Mouse (Mus musculus): ENCODE data around the gene Snx32. TPM values are rescaled to one million over a fixed set of nuclear protein-coding genes. Genes with fewer than 3 reads are reported as not detected.
A peak's percentile ranks its signal among the peaks of the same experiment; 100 is the strongest.
"Not testable (repeated sequence)": the region's sequence is repeated elsewhere in the genome, so short reads cannot be mapped to it uniquely, and the experiment has no call there.

Gene Snx32
- polyA plus RNA-seq, 1 experiment from 2014 or later = 13.5 TPM

DNA sequence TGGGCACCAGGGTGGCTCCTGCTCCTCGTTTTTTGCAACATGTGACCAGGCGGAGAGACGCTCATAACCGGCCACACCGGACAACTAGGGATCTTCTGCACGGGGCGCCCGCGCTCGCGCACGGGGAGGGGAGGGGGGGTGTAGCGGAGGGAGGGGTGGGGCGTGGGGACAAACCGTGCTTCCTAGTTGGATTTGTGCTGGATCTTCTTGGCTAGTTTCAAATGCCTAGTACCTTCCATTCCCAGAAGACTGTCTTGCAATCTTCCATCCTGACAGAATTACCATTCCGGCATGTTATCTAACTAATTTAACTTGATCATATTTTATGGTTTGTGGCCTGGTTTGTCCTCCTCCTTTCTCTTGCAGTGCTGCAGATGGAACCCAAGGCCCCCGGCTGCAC, 6.7 kb downstream of the Snx32 start, which contains the start of gene 1700020D05Rik:
Gene 1700020D05Rik (minus strand): TSS at position 101 of the 400 bp plus-strand sequence.
- WGBS = 54% methylated on average over 17 of the region's 17 CpGs
- Histone ChIP-seq H3K27me3 (replicated peaks) (no peaks in the 10 kb centered on the region), H3K9me3 (peaks cover 4% of the 10 kb centered on the region; the same call in 1 of the 2 replicates), H3K4me2 (no peak within 1 kb of the TSS), H3K36me3 (peaks cover 26% of the 10 kb centered on the region), H3K9ac (no peak within 1 kb of the TSS), H3K4me1 (no peaks in the 10 kb centered on the region), H3K27ac (replicated peaks) (no peak within 1 kb of the TSS), H3K4me3 (no peak within 1 kb of the TSS)
- no peak for ATAC-seq (ENCODE audit: extremely low read depth, insufficient number of reproducible peaks, low FRiP score, low TSS enrichment)

DNA sequence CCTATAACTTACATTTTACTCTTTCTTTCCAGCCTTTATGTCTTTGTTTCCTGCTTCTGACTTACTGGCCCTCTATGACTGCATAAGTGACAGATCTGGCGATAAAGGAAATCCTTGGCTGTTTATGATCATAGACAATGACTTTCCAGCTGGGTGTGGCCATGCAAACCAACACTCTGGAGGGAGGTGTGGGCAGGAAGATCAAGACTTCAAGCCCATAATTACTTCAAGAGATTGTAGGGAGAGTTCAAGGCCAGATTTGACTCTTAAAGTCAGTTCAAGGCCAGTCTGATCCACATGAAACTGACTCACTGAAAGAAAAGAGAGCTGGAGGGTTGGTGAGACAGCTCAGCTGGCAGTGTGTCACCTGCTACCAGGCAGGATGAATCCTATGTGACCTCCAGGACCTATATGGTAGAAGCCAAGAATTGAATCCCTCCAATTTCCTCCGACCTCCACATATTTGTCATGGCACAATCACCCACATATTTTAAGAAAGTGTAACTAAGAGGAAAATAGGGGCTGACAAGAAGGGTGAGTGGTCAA, 9.9 kb downstream of the Snx32 start:
- Histone ChIP-seq H3K9me3 (no peaks in the 10 kb centered on the region), H3K36me3 (peaks cover 55% of the 10 kb centered on the region), H3K27ac (replicated peaks) (no peak overlapping the region), H3K4me1 (no peaks in the 10 kb centered on the region), H3K27me3 (replicated peaks) (no peaks in the 10 kb centered on the region), H3K4me3 (no peak overlapping the region), H3K9ac (no peak overlapping the region), H3K4me2 (no peak overlapping the region)
- 81% methylated on average over 2 of the region's 2 CpGs for WGBS
- no peak for ATAC-seq (ENCODE audit: extremely low read depth, insufficient number of reproducible peaks, low FRiP score, low TSS enrichment)

GRCm38 (mm10) chr19:5496052-5496370, 14.3 kb downstream of the Snx32 start:
- WGBS = 81% methylated on average over 16 of the region's 16 CpGs
- no peak overlapping the region for H3K9ac ChIP-seq
- no peak overlapping the region for H3K27ac ChIP-seq (replicated peaks)
- H3K27me3 ChIP-seq (replicated peaks) = no peaks in the 10 kb centered on the region
- peaks cover 76% of the 10 kb centered on the region for H3K36me3 ChIP-seq
- no peak overlapping the region for H3K4me3 ChIP-seq
- H3K4me2 ChIP-seq = no peak overlapping the region
- ATAC-seq (ENCODE audit: extremely low read depth, insufficient number of reproducible peaks, low FRiP score, low TSS enrichment) = no peak
- no peaks in the 10 kb centered on the region for H3K9me3 ChIP-seq
- peaks cover 17% of the 10 kb centered on the region for H3K4me1 ChIP-seq

- ATAC-seq (ENCODE audit: extremely low read depth, insufficient number of reproducible peaks, low FRiP score, low TSS enrichment) = no peak
- 73% methylated on average over 12 of the region's 12 CpGs for WGBS
These were observed 14.8 kb downstream of the Snx32 start for GRCm38 (mm10) chr19:5495353-5496051.

GRCm38 (mm10) chr19:5494314-5494713, 16.0 kb downstream of the Snx32 start:
- ATAC-seq (ENCODE audit: extremely low read depth, insufficient number of reproducible peaks, low FRiP score, low TSS enrichment) = no peak
- Histone ChIP-seq H3K4me3 (no peak overlapping the region), H3K4me2 (no peak overlapping the region), H3K36me3 (peaks cover 73% of the 10 kb centered on the region), H3K4me1 (peaks cover 23% of the 10 kb centered on the region), H3K27ac (replicated peaks) (no peak overlapping the region), H3K27me3 (replicated peaks) (no peaks in the 10 kb centered on the region), H3K9me3 (no peaks in the 10 kb centered on the region), H3K9ac (peak overlapping the region; percentile 26; the same call in 1 of the 2 replicates)
- WGBS = 84% methylated on average over 3 of the region's 3 CpGs

More at GRCm38 (mm10) chr19:5495353-5496051, 14.8 kb downstream of the Snx32 start:
- H3K36me3 ChIP-seq = peaks cover 76% of the 10 kb centered on the region
- H3K9ac ChIP-seq = no peak overlapping the region
- no peak overlapping the region for H3K4me3 ChIP-seq
- H3K27me3 ChIP-seq (replicated peaks) = no peaks in the 10 kb centered on the region
- peaks cover 17% of the 10 kb centered on the region for H3K4me1 ChIP-seq
- H3K9me3 ChIP-seq = no peaks in the 10 kb centered on the region
- no peak overlapping the region for H3K4me2 ChIP-seq
- H3K27ac ChIP-seq (replicated peaks) = no peak overlapping the region

- ATAC-seq (ENCODE audit: extremely low read depth, insufficient number of reproducible peaks, low FRiP score, low TSS enrichment); H3K9me3 ChIP-seq; H3K4me3 ChIP-seq; H3K27me3 ChIP-seq (replicated peaks); H3K27ac ChIP-seq (replicated peaks): not testable (repeated sequence)
- H3K9ac ChIP-seq = 0 out of 2 replicates have a peak overlapping the region, but pooled peaks have one; percentile 14
- WGBS = 69% methylated on average over 9 of the region's 9 CpGs
- peak overlapping the region; percentile 91; the same call in 1 of the 2 replicates for H3K4me2 ChIP-seq
- H3K4me1 ChIP-seq = peaks cover 29% of the 10 kb centered on the region
- peaks cover 67% of the 10 kb centered on the region for H3K36me3 ChIP-seq
These were observed 17.0 kb downstream of the Snx32 start for GRCm38 (mm10) chr19:5493301-5493721.

- ATAC-seq (ENCODE audit: extremely low read depth, insufficient number of reproducible peaks, low FRiP score, low TSS enrichment) = no peak
- no peak overlapping the region for H3K27ac ChIP-seq (replicated peaks)
- H3K4me2 ChIP-seq = peak overlapping the region; percentile 91
- no peaks in the 10 kb centered on the region for H3K9me3 ChIP-seq
- H3K36me3 ChIP-seq = peaks cover 60% of the 10 kb centered on the region
- WGBS = 73% methylated on average over 4 of the region's 4 CpGs
- H3K27me3 ChIP-seq (replicated peaks) = no peaks in the 10 kb centered on the region
- peak overlapping the region; percentile 99; the same call in 1 of the 2 replicates for H3K9ac ChIP-seq
- H3K4me3 ChIP-seq = peak overlapping the region; percentile 100; the same call in 1 of the 2 replicates
- peaks cover 29% of the 10 kb centered on the region for H3K4me1 ChIP-seq
These were observed 17.7 kb downstream of the Snx32 start for GRCm38 (mm10) chr19:5492641-5493040.

- under 1% methylated on average over 43 of the region's 59 CpGs for WGBS
- H3K4me1 ChIP-seq = peaks cover 44% of the 10 kb centered on the region
- H3K4me2 ChIP-seq = peak overlapping the region; percentile 91
These were observed 19.2 kb downstream of the Snx32 start for GRCm38 (mm10) chr19:5490898-5491708.

DNA sequence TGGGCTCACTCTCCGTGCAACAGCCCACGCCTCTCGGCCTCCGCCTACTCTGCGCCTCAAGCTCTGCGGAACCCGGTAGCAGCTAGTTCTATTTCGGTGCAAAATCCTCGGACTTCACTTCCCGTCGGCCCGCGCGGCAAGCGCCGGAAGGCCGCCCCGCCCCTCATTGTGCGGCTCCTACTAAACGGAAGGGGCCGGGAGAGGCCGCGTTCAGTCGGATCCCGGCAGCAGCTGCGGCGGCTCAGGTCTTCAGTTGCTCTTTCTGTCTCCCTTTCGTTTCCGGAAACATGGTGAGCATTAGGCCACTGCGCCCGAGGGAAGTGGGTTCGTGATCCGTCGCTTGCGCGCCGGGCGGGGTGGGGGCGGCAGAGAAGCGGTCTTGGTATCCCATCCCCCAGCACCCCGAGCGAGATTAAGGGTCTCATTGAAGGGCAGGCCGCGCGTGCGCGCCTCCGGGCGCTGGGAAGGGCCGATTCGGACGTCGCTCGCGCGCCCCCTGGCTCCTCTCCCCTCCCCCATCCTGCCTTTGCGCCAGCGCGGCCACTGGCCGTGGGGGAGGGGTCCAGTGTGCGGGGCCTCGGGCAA, 19.9 kb downstream of the Snx32 start, which contains the start of gene Cfl1:
Gene Cfl1 (plus strand): TSS at position 143 of the 585 bp plus-strand sequence.
- peak within 1 kb of the TSS; percentile 99 for H3K9ac ChIP-seq
- H3K4me1 ChIP-seq = peaks cover 44% of the 10 kb centered on the region
- H3K36me3 ChIP-seq = peaks cover 51% of the 10 kb centered on the region
- peak; percentile 37 for ATAC-seq (ENCODE audit: extremely low read depth, insufficient number of reproducible peaks, low FRiP score, low TSS enrichment)
- peak within 1 kb of the TSS; percentile 99 for H3K27ac ChIP-seq (replicated peaks)
- H3K4me3 ChIP-seq = peak within 1 kb of the TSS; percentile 100
- H3K4me2 ChIP-seq = peak within 1 kb of the TSS; percentile 91
- WGBS = under 1% methylated on average over 61 of the region's 62 CpGs
- H3K9me3 ChIP-seq = no peaks in the 10 kb centered on the region
- no peaks in the 10 kb centered on the region for H3K27me3 ChIP-seq (replicated peaks)

More at GRCm38 (mm10) chr19:5490898-5491708, 19.2 kb downstream of the Snx32 start:
- peak overlapping the region; percentile 100 for H3K4me3 ChIP-seq
- H3K9ac ChIP-seq = peak overlapping the region; percentile 99
- peaks cover 51% of the 10 kb centered on the region for H3K36me3 ChIP-seq
- no peaks in the 10 kb centered on the region for H3K9me3 ChIP-seq
- H3K27ac ChIP-seq (replicated peaks) = peak overlapping the region; percentile 99
- peak; percentile 0; the same call in 1 of the 2 replicates for ATAC-seq (ENCODE audit: extremely low read depth, insufficient number of reproducible peaks, low FRiP score, low TSS enrichment)
- H3K27me3 ChIP-seq (replicated peaks) = no peaks in the 10 kb centered on the region

- peak overlapping the region; percentile 100 for H3K4me3 ChIP-seq
- H3K9me3 ChIP-seq; ATAC-seq (ENCODE audit: extremely low read depth, insufficient number of reproducible peaks, low FRiP score, low TSS enrichment); H3K27me3 ChIP-seq (replicated peaks): not testable (repeated sequence)
- peak overlapping the region; percentile 99 for H3K27ac ChIP-seq (replicated peaks)
- H3K36me3 ChIP-seq = peaks cover 51% of the 10 kb centered on the region
- 0 out of 2 replicates have a peak overlapping the region, but pooled peaks have one; percentile 54 for H3K9ac ChIP-seq
- WGBS = 45% methylated on average over 10 of the region's 10 CpGs
- H3K4me1 ChIP-seq = peaks cover 44% of the 10 kb centered on the region
- peak overlapping the region; percentile 91 for H3K4me2 ChIP-seq
These were observed 20.6 kb downstream of the Snx32 start for GRCm38 (mm10) chr19:5489721-5490120.
